Mouse (Mus musculus): ENCODE measurements around the gene Swsap1.

DNA sequence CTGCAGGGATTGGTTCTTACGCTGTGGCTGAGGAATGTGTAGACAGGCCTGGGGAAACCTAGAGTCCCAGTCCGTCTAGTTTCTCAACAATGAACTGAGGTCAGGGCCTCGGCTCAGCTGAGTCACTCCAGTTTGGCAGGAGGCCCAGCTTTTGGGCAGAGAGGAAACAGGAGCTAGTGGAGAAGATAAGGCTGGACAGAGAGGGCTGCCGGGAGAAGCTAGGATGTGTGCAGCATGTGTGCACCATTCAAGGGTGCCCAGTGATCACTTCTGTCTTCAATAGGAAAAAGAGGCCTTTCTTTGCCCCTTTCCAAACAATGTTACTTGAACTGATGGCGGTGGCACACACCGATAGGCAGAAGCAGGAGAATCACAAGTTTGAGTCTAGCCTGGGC is 31.5 kb upstream of the Swsap1 start:
- 0 out of 2 replicates have a peak, but pooled peaks have one; percentile 21 for TF ChIP-seq POLR2A (IDR thresholded peaks at IDR 0.05; ENCODE audit: extremely low read depth, insufficient read depth, low read length)
- no peak for TF ChIP-seq CTCF (IDR thresholded peaks at IDR 0.05; ENCODE audit: low read depth, low read length)

All from liver, adult 2 months (tissue).